In genomic region chr17:6960776-6961175, GRCm38 (mm10) we compare ENCODE assay signal across 8 mouse cellular contexts. TPM values are rescaled to one million over a fixed set of nuclear protein-coding genes. Genes with fewer than 3 reads are reported as not detected.
DNase-seq lines count a peak whose midpoint lies in the region; ATAC-seq and TF ChIP-seq lines count a peak whose summit lies in the region.
"Not testable (repeated sequence)": the region's sequence is repeated elsewhere in the genome, so short reads cannot be mapped to it uniquely, and the experiment has no call there.

Tagap1 (minus strand) TSS chr17:6961156.

- TF ChIP-seq CTCF in ES-Bruce4 (IDR thresholded peaks at IDR 0.05; ENCODE audit: low read depth, low read length); testis, adult 2 months (IDR thresholded peaks at IDR 0.05; ENCODE audit: control insufficient read depth, insufficient read depth, insufficient replicate concordance, low read depth, low read length): not testable (repeated sequence)

- not testable (repeated sequence) for TF ChIP-seq EP300 in ES-Bruce4 (IDR thresholded peaks at IDR 0.05; ENCODE audit: insufficient read depth, low read depth, low read length)

- not testable (repeated sequence) for H3K4me1 ChIP-seq in ES-Bruce4 (ENCODE audit: control insufficient read depth, insufficient read depth, low read length); liver, embryonic 16.5 days (ENCODE audit: control insufficient read depth, low read depth, low read length); testis, adult 2 months (ENCODE audit: control insufficient read depth, insufficient read depth, low read length)

- H3K27ac ChIP-seq in ES-Bruce4 (ENCODE audit: insufficient read depth, low read length); liver, embryonic 16.5 days (ENCODE audit: low read length): not testable (repeated sequence)
- H3K27ac ChIP-seq in testis, adult 2 months (ENCODE audit: control insufficient read depth, insufficient read depth, low read depth, low read length), result peak within 1 kb of the TSS; percentile 85

- H3K9me3 ChIP-seq in ES-Bruce4 (replicated peaks; ENCODE audit: control insufficient read depth, insufficient read depth, low read length, poor library complexity, severe bottlenecking); liver, embryonic 16.5 days (replicated peaks; ENCODE audit: control insufficient read depth, low read length): not testable (repeated sequence)

- DNase-seq in cerebellum, adult 9-11 months, result peak; percentile 71
- DNase-seq in frontal cortex, postnatal 25 days (ENCODE audit: low spot score in 2 of 2), result peak; percentile 23 to 29
- peak; percentile 15 to 47 for DNase-seq in layer of hippocampus, adult 18-20 months (ENCODE audit: low spot score in 2 of 2)
- DNase-seq in natural killer cell, adult 2 months (ENCODE audit: low spot score in 2 of 2), result peak; percentile 36 to 58

- not testable (repeated sequence) for H3K36me3 ChIP-seq in ES-Bruce4 (ENCODE audit: control insufficient read depth, insufficient read depth, low read length, poor library complexity, severe bottlenecking); liver, embryonic 16.5 days (ENCODE audit: control insufficient read depth, insufficient read depth); testis, adult 2 months (ENCODE audit: control insufficient read depth, insufficient read depth, low read length)

- ATAC-seq in hematopoietic stem cell, adult 5-6 weeks (replicated peaks in 1 of 2; ENCODE audit: insufficient read depth in 1 of 2, low FRiP score in 2 of 2, low TSS enrichment in 1 of 2, low read depth in 1 of 2, poor library complexity in 2 of 2, severe bottlenecking in 2 of 2), result not testable (repeated sequence)
- peak; percentile 36 for ATAC-seq in liver, embryonic 16.5 days (ENCODE audit: low read depth)

- H3K9ac ChIP-seq in ES-Bruce4 (ENCODE audit: low read depth, poor library complexity, severe bottlenecking), result peak within 1 kb of the TSS; percentile 99
- H3K9ac ChIP-seq in liver, embryonic 16.5 days (ENCODE audit: low read depth, low read length), result peak within 1 kb of the TSS; percentile 47

- not testable (repeated sequence) for TF ChIP-seq POLR2A in ES-Bruce4 (IDR thresholded peaks at IDR 0.05; ENCODE audit: insufficient read depth, low read length); testis, adult 2 months (IDR thresholded peaks at IDR 0.05; ENCODE audit: control insufficient read depth, low read depth, low read length)

- H3K27me3 ChIP-seq in ES-Bruce4 (ENCODE audit: control insufficient read depth, insufficient read depth, low read length, poor library complexity, severe bottlenecking); liver, embryonic 16.5 days (ENCODE audit: control insufficient read depth, insufficient read depth, low read depth, low read length); testis, adult 2 months (ENCODE audit: control insufficient read depth, insufficient read depth, low read length): not testable (repeated sequence)

- peak within 1 kb of the TSS; percentile 65 for H3K4me2 ChIP-seq in liver, embryonic 16.5 days (ENCODE audit: low read depth, low read length)

- WGBS in liver, embryonic 16.5 days (ENCODE audit: insufficient replicate concordance), result under 1% methylated on average over 43 of the region's 51 CpGs

- peak within 1 kb of the TSS; percentile 77 for H3K4me3 ChIP-seq in ES-Bruce4 (ENCODE audit: low read depth, low read length)
- peak within 1 kb of the TSS; percentile 64 for H3K4me3 ChIP-seq in liver, embryonic 16.5 days (ENCODE audit: low read depth, low read length)
- peak within 1 kb of the TSS; percentile 84 for H3K4me3 ChIP-seq in testis, adult 2 months (ENCODE audit: control insufficient read depth, low read depth, low read length)

RNA-seq across cellular contexts. Expression of gene Tagap1, which starts in this region (rescaled TPM):
- 46.6 and 48.5 TPM in 2 replicates for polyA plus RNA-seq in ES-Bruce4 (2011; ENCODE audit: insufficient read depth, insufficient read length, low read depth, missing spikeins)
- 53.8 and 57.4 TPM in 2 replicates for total RNA-seq in hematopoietic stem cell, adult 5-6 weeks (2017)
- 10 to 100 TPM; 28.3 to 29.3 TPM for total RNA-seq in layer of hippocampus, adult 18-20 months (2021)
- polyA plus RNA-seq in liver, embryonic 16.5 days (2015; fragmentation: Nextera tagmentation; extraction: Ambion mirVana), result 11.0 and 12.3 TPM in 2 replicates
- polyA plus RNA-seq in testis, adult 2 months (2012; rRNA removed), result 57.1 and 68.4 TPM in 2 replicates
